Mouse (Mus musculus): ENCODE measurements around the gene Tas1r1. TPM values are rescaled to one million over a fixed set of nuclear protein-coding genes. Genes with fewer than 3 reads are reported as not detected.

Gene Tas1r1
- total RNA-seq, 2 experiments from 2014 or later: 0.10 to 0.13 TPM

DNA sequence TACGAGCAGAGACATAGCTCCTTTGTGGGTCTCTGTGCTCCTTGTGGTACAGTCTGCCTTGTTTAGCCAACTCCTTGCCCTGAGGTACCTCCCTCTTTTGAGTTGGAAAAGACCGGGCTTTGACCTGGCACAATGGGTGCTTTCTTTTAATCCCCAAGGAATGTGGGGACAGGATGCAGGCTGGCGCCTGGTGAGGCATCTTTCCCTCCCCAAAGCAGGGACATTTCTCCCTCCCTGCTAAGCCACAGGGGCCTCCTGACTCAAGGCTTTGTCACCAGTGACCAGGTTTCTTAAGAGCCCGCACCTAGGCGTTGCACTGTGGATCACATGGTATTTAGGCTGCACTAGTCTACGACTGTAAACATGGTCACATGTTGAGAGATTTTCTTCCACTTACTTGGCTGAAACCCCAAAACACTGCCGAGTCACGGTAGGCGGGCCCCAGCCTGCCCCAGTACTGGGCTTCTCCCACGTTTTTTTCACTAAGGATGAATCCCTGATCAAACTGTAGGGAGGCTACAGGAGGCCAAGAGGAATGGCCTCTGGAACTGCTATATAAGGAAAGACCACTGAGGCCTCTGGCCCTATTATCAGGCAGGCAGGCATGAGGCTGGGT is 28.2 kb downstream of the Tas1r1 start:
- peak; percentile 75 to 78 for DNase-seq

DNA sequence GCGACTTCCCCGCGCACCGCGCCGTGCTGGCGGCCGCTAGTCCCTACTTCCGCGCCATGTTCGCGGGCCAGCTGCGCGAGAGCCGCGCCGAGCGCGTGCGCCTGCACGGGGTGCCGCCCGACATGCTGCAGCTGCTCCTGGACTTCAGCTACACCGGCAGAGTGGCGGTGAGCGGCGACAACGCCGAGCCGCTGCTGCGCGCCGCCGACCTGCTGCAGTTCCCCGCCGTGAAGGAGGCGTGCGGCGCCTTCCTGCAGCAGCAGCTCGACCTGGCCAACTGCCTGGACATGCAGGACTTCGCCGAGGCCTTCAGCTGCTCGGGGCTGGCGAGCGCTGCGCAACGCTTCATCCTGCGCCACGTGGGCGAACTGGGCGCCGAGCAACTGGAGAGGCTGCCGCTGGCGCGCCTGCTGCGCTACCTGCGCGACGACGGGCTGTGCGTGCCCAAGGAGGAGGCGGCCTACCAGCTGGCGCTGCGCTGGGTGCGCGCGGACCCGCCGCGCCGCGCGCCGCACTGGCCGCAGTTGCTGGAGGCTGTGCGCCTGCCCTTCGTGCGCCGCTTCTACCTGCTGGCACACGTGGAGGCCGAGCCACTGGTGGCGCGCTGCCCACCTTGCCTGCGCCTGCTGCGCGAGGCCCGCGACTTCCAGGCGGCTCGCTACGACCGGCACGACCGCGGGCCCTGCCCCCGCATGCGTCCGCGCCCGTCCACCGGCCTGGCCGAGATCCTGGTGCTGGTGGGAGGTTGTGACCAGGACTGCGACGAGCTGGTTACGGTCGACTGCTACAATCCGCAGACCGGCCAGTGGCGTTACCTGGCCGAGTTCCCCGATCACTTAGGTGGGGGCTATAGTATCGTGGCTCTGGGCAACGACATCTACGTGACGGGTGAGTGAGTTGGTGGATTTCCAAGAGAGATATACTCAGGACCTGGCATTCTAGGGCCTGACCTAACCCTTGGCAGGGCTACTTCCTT is 29.0 kb downstream of the Tas1r1 start:
- DNase-seq: peak; percentile 66 to 75

DNA sequence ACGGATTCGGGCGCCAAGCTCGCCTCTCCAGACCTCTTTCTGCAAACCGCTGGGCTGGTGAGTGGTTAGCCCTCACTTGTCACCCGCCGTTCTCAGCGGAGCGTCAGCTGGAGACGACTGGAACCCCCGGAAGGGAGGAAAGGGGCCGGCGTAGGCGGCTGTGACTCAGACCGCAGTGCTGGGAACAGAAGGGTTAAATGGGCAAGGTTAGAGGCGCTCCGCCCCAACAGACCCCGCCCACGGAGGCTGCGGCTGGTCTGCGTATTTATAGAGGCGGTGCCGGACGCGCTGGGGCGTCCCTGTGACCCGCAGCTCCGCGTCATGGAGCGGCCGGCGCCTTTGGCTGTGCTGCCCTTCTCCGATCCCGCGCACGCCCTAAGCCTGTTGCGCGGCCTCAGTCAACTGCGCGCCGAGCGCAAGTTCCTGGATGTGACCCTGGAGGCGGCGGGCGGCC is 29.7 kb downstream of the Tas1r1 start, which contains the start of gene Klhl21:
Klhl21 (plus strand) TSS at position 182 of the 454 bp plus-strand sequence.
- peak; percentile 97 for DNase-seq

DNA sequence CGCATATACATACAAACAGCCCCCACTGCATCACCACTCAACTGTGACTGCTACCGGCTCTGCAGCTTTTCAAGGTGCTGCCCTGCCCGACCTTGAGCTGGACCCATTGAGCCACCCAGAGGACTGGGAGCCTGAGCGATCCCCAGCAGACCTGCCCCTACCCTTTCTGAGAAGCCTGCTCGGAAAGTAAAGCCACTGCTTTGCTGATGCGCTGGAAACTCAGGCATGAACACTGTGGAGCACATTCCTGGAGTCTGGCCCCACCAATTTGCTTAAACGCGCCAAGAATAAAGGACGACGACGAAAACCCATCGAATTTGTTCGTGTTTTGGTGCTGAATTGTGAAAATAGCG is 30.2 kb downstream of the Tas1r1 start:
- DNase-seq: no peak

DNA sequence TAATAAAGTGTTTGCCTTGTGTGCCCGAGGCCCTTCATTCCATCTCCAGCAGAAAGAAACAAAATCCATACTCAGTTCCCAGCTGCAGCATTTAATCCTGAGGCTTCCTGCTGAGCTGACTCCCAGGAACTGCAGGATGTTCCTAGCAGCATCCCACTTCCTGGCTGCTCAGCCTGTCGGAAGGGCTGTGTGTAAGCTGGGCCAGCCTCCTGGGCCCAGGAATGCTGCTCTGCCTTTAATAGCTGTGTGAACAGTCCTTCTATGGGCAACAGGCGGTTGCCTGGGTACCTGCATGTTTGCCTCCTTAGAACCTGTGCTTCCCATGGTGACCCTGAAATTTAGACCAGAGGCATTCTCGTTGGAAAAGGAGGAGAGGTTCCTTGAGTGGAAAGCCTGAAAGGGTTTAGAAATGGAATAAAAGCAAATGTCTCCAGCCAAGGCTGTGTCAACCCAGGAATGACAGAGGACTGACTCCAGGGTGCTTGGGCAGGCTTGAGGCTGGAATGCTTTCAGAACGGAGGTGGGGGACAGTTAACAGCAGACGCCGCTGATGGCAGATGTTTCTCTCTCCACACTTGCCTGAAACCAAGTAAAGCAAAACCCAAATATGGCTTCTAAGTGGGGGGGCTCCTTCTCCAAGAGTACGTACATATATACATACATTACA is 30.8 kb downstream of the Tas1r1 start:
- peak; percentile 42 to 51 for DNase-seq

DNA sequence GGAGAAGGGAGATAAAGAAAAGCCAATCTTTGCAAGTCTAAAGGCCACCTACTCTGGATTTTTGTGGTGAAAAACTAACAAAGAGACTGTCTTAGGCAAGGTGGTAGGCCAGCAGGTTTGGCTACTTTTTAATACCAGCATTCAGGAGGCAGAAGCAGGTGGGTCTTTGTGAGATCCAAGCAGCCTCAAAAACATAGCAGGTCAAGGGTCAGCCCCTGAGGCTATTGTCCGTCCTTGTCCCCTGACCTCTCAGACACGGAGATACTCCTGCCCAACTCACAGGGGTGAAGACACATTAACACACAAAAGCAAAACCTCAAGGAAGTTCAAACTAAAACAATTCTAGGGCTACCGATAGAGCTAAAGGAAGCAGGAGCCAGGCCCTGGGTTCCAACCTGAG is 31.6 kb downstream of the Tas1r1 start:
- DNase-seq: no peak

DNA sequence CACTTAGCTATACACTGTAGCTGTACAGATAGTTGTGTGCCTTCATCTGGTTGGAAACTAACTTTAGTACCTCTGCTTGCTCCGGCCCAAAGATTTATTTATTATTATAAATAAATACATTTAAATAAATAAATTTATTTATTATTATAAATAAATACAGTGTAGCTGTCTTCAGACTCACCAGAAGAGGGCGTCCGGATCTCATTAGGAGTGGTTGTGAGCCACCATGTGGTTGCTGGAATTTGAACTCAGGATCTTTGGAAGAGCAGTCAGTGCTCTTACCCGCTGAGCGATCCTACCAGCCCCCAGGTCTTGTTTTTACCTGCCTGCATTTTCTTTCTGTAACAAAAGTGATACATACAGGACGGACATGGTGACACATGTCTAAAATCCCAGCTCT is 32.2 kb downstream of the Tas1r1 start:
- no peak for DNase-seq

DNA sequence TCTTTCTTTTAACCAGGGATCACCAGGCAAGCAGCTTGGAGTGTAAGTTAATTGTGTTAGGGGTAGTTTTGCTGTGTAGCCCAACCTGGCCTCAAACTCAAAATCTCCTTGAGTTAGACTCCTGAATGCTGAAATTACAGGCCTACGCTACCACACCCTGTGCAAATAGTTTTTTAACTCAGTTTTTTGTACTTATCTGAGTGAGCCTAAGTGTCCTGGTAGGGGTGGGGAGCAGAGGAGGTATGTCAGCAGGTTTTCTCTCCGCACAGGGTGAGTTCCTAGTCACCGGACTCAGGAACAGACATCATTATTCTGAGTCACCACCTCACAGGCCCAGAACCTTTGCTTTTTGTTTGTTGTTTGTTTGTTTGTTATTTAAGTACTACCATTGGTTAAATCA is 36.3 kb downstream of the Tas1r1 start:
- DNase-seq: no peak

DNA sequence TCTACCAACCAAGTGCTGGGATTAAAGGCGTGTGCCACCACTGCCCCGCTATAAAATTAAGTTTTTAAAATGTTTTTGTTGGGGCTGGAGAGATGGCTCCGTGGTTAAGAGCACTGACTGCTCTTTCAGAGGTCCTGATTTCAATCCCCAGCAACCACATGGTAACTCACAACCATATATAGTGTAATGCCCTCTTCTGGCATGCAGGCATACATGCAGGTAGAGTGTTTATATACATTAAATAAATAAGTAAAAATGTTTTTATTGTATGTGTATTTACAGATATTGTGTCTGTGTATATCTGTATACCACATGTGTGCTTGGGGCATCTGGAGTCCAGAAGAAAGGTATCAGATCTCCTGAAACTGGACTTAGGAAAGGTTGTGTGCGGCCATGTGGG is 37.0 kb downstream of the Tas1r1 start:
- no peak for DNase-seq

DNA sequence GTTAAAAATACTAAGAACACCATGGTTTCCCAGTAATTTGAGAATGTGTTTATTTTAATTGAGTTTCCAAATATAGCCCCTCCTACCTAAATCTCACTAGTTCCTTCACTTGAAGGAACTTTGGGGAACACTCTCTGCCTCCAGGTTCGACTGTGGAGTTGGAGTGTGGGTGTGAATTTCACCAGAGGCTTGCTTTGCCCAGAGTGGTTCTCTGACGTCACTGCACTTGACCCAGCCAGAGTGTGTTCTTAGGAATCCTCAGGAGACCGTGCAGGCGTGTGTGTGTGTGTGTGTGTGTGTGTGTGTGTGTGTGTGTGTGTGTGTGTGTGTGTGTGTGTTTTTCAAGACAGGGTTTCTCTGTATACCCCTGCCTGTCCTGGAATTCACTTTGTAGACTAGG is 37.5 kb downstream of the Tas1r1 start:
- DNase-seq: no peak

DNA sequence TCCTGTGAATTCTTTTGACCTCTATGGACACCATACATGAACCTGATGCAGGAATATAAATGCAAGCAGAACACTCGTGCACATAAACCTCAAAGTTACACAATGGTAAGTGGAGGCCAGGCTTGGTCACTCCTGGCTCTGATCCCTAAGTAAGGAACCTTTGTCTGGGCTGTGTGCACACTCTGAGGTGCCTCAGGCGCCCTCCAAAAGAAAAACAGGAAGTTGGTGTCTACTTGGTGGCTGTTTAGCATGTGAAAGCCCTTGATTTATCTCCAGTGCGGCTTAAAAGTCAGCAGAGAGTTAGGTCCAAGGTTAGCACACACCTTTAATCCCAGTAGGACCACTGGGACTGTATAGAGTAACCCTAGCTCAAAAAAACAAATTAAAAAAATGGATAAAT is 38.9 kb downstream of the Tas1r1 start:
- DNase-seq: no peak

DNA sequence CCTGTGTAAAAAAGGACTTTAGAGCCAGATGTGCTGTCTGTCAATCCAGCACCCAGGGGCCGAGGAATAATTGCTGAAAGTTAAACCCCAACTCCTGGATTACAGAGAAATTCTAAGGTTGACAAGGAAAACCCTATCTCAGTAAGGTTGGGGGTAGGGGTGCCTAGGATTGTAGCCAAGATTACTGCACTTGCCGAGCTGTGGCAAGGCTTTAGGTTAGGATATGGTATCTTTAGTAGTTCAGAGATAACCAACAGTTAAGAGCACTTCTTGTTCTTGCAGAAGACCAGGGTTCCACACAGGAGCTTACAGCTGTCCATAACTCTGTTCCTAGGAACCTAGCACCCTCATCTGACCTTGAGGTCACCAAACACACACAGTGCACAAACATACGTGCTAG is 40.7 kb downstream of the Tas1r1 start:
- no peak for DNase-seq

DNA sequence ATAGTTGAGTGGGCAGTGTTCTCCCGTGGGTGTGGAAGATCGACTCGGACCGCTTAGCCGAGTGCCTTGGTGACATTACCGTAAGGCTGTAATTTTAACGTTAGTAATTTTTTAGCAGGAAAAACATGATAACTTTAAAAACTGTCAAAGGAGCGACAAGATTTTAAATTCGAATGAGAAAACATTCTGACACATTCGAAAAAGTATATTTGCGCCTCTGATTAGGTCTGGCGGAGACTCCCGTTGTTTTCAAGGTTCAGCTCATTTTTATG is 41.5 kb downstream of the Tas1r1 start:
- DNase-seq: no peak

DNA sequence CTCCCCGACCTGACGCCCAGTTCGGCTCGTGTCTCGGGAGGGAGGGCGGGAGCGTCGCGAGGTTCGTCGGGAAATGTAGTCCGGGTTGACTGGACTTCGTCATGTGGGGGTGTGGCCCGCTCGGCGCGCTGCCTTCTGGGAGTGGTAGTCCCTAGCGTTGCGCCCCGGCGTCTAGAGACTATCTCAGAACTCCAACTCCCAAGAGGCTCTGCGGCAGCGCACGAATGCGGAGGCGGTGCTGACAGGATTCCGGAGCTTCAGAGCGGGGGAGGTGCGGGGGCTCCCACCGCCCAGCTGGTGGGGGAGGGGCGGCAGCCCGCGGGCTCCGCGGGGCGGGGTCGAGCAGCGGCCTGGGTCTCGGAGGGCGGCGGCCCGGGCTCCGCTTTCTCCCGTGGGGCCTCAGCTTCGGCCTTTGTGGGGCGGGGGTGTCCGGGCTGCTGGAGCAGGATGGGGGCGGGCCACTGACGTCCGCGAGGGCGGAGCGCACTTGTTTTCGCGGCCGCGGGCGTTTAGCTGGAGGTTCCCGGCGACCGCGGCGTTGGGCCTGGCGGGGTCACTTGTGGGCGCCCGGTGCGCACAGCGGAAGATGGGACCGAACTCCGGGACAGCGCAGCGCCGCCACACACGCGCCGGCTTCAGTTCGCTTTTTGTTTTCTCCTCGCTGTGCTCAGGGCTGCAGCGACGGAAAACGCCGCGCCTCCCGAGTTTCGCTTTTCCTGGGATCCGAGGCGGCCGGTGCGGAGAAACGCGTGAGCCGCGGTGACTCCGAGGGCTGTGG is 42.0 kb downstream of the Tas1r1 start, which contains the start of gene Phf13:
Phf13 (minus strand) TSS at position 86 of the 778 bp plus-strand sequence.
- DNase-seq: peak; percentile 99

DNA sequence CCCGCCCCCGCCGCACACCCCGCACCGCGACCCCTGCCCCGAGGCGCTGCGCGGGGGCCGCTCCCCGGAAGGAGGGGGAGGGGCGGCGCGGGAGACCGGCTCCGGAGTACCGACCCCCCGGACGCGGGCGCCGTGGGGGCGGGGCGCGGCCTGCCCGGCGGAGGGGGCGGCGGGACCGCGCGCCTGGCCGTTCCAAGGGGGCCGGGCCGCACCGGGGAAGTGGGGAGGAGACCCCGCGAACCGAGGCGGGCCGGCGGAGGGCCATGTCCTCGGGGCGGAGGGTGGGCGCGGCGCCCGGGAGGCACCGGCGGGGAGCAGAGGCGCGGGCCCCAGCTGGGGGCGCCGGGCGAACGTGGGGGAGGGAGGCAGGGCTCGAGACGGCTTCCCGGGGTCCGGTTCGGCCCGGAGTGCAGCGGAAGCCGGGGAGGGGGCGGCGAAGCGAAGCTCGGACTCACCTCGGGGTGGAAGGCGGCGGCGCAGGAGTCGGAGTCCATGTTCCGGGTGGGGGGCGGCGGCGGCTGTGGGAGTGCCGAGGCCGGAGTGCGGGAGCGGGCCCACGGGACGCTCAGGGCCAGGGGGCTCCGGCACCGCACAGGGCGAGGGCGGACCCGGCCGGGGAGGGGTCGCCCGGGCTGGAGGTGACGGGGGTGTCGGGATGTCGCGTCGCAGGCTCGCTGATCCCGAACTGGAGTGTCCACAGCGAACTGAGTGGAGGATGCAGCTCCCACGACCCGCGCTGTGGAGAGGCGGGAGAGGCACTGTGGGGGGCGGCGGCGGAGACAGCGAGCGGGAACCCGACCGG is 42.8 kb downstream of the Tas1r1 start:
- peak in 1 of 2 experiments; percentile 37 for DNase-seq

DNA sequence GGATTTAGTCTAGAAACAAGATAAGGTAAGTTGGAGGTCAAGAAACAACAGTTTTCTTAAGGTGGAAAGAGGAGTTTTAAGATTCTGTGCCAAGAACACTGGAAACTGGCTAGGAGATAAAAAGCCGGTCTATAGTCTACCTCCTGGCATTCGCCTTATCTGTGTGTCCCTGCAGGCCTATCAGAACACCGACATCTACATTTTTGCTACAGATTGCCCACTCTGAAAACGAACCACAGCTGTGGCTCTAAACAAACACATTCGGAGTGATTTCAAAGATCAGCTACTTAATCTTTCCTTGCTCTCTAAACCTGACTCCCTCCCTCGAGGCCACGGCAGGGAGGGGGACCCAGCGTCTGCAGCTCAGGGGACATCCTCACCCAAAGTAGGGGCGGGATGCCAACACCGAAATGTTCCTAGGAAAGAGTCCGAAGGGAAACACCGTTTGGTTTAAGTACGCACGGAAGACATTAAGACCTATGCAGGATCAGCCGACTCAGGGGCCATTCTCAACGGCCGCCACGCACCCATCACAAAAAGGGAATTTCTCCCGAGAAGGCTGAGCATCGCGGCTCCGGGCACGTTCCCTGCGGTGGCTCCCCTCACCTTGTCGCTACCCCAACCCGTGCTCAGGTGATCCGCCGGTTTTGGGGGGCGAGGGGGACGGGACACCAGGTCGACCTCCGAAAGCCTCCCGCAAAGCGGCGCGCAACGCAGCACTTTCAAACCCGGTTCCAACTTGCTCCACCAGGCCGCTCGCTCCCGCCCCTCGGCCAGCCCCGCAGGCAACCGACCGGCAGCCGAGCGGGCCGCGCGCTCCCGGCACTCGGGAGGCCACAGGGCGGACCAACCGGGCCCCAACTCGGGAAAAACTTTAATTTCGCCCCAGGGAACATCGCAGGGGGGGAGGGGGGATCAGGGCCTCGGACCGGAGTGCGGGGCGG is 43.9 kb downstream of the Tas1r1 start:
- DNase-seq: peak; percentile 39 to 50

DNA sequence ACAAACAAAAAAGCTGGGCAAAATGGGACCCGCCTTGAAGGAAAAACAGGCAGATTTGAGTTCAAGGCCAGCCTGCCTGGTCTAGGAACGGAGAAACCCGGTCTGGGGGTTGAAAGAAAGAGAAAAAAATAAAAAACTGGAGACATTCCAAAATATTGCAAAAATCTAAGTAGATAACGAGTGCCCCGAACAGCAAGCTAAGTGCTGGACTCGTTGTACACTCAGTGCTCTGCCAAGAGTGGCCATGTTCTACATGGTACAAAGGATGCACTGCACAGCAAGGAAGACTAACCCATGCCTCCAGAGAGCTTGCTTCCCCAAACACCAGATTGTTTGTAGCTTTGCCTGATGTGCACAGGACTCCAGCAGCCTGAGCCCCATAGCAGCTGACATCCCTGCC is 45.3 kb downstream of the Tas1r1 start:
- no peak for DNase-seq

DNA sequence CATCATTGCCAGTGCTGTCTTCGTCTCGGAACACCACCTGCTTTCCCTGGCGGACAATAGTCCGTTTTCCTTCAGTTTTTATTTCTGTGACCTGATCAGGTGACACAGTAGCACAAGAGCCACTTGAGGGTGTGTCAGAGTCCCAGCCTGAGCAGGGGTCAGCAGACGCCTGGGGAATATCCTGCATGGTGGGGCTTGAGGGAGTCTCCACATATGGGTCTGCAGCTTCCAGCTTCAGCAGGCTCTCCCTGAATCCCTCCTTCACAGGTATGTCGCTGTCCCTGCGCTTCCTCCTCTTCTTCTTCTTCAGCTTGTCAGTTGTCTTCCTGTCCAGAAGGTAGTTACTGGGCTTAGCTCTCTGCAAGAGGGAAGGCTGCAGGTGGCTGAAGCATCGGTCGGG is 46.3 kb downstream of the Tas1r1 start:
- DNase-seq: no peak

DNA sequence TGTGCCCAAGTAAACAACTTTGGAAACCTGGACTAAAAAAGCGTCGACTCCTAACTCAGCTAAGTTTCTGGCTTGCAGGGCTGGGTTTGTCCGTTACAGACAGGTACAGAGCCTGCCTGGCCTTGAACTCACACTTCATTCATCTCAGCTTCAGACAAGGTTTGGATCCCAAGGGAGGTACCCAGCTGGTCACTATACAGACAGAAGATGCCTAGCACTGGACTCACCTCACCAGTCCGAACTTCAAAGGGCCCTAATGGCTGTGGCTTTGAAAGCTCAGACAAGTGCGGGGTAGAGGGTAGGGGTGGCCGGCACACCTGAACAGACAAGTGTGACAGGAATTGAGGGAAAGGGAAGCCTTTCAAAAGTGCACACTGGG is 49.3 kb downstream of the Tas1r1 start:
- no peak for DNase-seq
